Mouse (Mus musculus) cerebellum, postnatal 36 days (tissue): ENCODE measurements around the gene Maml3.

ENCODE experiments used
- DNase-seq, 2 experiments: peaks; one replicate each; pipeline ENCODE4 v3.0.0; 2021 to 2022; ENCODE audit warnings: mixed read lengths in 2 of 2

The Maml3 gene

GRCm38 (mm10) chr3:51817329-51817728, 287.5 kb downstream of the Maml3 start:
- no peak for DNase-seq

DNA sequence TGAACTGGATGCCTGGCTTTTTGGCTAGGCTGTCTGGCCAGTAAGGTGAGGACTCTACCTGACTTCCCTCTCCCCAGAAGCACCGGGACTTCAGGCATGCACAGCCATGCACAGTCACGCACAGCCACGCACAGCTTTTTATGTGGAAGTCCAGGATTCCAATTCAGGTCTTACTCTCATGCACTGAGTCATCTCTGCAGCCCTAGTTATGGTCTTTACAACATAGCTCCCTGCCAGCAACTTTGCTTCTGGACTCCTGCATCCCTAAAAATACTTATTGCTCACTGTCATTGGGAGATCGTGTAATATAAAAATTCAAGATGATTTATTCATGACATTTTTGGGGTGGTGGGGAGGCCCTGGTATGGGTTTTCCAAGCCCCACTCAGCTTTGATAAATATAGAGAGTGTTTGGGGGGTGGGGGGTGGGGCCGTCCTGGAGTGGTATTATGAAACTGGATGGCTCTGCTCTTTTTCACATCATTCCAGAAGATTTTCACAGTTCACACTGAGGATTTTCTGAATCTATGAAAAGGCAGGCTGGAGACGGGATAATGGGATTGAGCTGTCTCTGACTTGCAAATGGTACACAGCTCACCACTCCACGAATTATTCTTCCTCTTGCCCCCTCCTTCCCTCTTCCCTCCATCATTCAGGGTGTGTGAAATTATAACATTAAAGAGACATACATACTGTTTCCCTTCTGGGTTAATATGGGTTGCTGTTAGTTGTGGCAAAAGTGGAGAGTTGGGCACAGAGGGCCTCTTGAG, 288.2 kb downstream of the Maml3 start:
- DNase-seq: no peak

GRCm38 (mm10) chr3:51814073-51814472, 290.8 kb downstream of the Maml3 start:
- DNase-seq: no peak

DNA sequence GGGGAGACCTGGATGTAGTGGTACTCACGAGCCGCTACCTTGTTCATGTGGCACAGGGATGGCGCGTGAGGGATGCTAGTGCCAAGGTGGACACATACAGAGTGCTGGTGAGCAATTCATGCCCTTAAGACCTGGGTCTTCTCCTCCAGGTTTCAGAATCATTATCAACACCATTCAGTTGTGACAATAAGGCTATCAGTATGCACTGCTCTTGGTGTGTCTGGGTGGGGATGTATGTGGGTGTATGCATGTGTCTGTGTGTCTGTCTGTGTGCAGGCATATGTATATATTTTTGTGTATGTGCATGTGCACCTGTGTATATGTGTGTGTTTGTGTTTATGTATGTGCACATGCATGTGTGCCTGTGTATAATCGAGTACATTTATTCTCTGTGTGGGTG, 291.7 kb downstream of the Maml3 start:
- DNase-seq: no peak

- no peak for DNase-seq
These were observed 294.1 kb downstream of the Maml3 start for GRCm38 (mm10) chr3:51810731-51811130.

- DNase-seq: no peak
These were observed 295.1 kb downstream of the Maml3 start for GRCm38 (mm10) chr3:51809822-51810221.

- DNase-seq: peak; percentile 44 to 49
These were observed 296.6 kb downstream of the Maml3 start for GRCm38 (mm10) chr3:51807981-51808870.

GRCm38 (mm10) chr3:51805488-51806318, 299.2 kb downstream of the Maml3 start:
- no peak for DNase-seq

- DNase-seq: no peak
These were observed 301.0 kb downstream of the Maml3 start for GRCm38 (mm10) chr3:51803903-51804302.

- no peak for DNase-seq
These were observed 305.2 kb downstream of the Maml3 start for GRCm38 (mm10) chr3:51799650-51800049.

DNA sequence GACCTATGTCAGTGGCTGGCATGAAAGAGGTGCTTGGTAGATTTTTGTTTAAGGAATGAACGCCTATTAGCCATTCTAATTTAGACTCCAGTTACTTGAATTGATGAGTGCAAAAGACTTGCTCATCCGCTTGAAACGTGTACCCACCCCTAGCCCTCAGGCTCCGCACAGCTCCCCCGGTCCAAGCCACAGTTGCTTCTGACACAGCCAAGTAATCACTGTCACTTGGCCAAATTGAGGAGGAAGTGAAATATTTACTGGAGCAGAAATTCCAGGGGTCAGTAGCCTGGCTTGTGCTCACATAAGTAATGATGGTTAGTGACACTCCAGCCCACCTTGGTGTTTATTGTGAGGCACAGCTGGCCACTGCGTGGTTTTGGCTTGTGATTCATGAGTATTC, 308.0 kb downstream of the Maml3 start:
- peak; percentile 33 to 42 for DNase-seq

DNA sequence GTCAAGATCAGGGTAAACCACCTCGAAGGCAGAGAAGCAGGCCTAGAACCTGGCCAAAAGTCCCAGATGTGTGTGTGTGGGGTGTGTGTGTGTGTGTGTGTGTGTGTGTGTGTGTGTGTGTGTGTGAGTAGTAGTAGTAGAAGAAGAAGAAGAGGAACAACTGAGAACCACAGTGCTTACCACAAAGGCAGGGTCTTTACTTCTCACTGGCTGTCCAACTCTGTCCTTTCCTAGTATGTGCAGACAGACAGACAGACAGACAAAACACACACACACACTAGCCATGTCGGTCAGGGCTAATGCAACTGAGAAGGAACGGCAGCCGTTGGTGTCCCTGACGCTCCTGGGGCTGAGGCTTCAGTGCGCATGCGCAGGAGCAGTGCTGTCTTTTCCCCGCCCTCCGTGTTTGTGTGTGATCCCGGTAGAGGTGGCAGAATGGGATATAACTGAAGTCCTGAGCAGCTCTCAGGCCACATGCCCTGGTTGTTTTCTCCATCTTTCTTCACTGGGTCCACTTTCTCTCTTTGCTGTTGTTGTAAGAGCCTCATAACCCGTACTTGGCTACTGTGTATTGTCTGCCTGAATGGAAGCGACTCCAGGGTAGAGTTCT, 308.6 kb downstream of the Maml3 start:
- DNase-seq: peak; percentile 85 to 86

DNA sequence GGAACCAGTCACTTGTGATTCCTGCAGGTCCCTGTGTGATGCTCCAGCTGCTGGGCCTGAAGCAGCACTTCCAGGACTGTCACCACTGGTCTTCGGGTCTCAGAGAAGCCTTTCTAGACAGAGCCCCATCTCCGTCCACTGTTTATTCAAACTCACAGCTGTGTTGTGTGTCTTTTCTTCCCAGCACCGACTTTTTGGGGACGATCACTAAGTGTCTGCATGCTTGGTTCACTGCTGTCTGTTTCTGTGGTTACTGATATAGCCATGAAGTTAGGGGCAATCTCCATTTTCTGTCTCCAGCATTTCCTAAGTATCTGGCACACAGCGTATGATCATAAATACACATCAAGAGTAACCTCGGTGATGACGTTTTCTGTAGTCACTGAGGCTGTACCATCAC, 313.3 kb downstream of the Maml3 start:
- DNase-seq: no peak

GRCm38 (mm10) chr3:51789389-51789904, 315.4 kb downstream of the Maml3 start:
- no peak for DNase-seq

- peak; percentile 32 to 46 for DNase-seq
These were observed 316.1 kb downstream of the Maml3 start for GRCm38 (mm10) chr3:51788591-51789339.

GRCm38 (mm10) chr3:51787945-51788344, 316.9 kb downstream of the Maml3 start:
- no peak for DNase-seq

GRCm38 (mm10) chr3:51785796-51786195, 319.1 kb downstream of the Maml3 start:
- DNase-seq: no peak

DNA sequence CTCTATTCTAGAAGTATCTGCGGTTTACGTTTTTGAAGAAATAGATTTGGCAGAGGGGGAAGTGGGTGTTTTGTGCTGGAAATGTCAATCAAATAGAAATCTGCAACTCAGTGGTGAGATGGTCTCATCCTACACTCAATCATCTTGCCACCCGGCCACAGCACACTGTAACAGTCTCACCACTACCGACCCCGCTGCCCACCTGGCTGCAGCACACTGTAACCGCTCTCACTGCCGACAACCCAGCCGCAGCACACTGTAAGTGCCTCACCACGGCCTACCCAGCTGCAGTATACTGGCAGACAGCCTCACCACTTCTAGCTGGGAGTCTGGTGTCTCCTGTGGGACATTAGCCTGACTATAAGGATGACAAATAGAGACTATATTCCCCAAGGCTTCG, 322.7 kb downstream of the Maml3 start:
- DNase-seq: no peak

DNA sequence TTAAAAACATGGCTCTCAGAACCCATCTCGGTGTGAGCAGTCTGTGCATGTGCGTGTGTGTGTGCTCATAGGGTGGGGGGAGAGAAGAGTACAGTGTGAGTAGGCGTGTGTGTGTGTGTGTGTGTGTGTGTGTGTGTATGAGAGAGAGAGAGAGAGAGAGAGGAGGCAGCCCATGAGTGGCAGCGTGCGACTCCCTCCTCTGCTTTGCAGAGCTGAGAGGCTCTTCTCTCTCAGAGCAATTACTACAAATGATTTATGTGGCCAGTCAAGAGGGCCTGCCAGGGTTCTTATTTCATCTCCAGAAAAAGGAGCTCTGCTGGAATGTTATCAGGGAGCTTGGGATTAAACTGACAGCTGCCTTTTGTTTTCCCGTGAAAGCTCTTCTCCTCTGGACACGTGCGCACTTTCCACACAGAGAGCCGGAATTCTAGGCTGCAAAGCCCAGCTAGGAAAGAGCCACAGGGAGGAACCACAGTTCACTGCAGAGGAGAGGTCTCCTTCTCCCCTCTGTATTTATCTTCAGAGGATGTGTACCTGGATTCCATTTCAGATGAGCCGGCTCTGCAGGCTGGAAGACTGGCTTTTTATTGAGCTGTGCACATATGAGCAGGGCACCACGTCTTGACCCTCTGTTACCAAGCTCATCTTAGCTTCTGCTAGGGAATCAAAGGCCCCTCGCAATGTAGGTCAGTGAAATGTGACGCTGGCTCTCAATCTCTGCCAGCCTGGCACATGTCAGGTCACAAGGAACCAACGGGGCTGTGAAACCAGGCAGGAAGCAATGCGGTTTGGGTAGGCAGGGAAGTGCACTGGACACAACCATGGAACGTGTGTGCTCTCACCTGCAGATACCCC, 325.9 kb downstream of the Maml3 start:
- peak; percentile 53 to 58 for DNase-seq

GRCm38 (mm10) chr3:51778179-51778578, 326.7 kb downstream of the Maml3 start:
- DNase-seq: no peak
